Mouse (Mus musculus) hindbrain, embryonic 11.5 days (tissue): Measurements from ENCODE around the gene Rab14. TPM values are rescaled to one million over a fixed set of nuclear protein-coding genes. Genes with fewer than 3 reads are reported as not detected.

Source experiments
- ATAC-seq: fragments of 200-750 bp; cut with Nextera tagmentation; 2 replicates; pipeline ENCODE4 v1.8.0; 2017; ENCODE audit warnings: mild to moderate bottlenecking, moderate TSS enrichment, moderate library complexity; ENCODE audit not compliant: low FRiP score
- DNase-seq: peaks from one replicate; pipeline ENCODE4 v3.0.0-alpha.2; 2015; ENCODE audit warnings: low spot score
- H3K27ac ChIP-seq: fragments of 300-500 bp; sonication (generic); 2 replicates; pipeline ENCODE4 v1.5.1; 2014; ENCODE audit warnings: mild to moderate bottlenecking, low read depth, low read length
- H3K27me3 ChIP-seq: fragments of 300-500 bp; sonication (generic); 2 replicates; pipeline ENCODE4 v1.6.1; 2014; ENCODE audit warnings: mild to moderate bottlenecking, low read length, moderate library complexity, mixed read lengths; ENCODE audit not compliant: control insufficient read depth, insufficient read depth
- H3K36me3 ChIP-seq: fragments of 300-500 bp; sonication (generic); 2 replicates; pipeline ENCODE4 v1.6.1; 2014; ENCODE audit warnings: mild to moderate bottlenecking, low read length, moderate library complexity, mixed read lengths; ENCODE audit not compliant: control insufficient read depth, insufficient read depth
- H3K4me1 ChIP-seq: fragments of 300-500 bp; sonication (generic); replicated peaks from 2 replicates; pipeline ENCODE4 v1.6.1; 2014; ENCODE audit warnings: low read length, mixed read lengths; ENCODE audit not compliant: control insufficient read depth, insufficient read depth
- H3K4me2 ChIP-seq: fragments of 300-500 bp; sonication (generic); replicated peaks from 2 replicates; pipeline ENCODE4 v1.6.1; 2014; ENCODE audit warnings: mild to moderate bottlenecking, low read depth, low read length
- H3K4me3 ChIP-seq: fragments of 300-500 bp; sonication (generic); 2 replicates; pipeline ENCODE4 v1.5.1; 2014; ENCODE audit warnings: low read depth, low read length
- H3K9ac ChIP-seq: fragments of 300-500 bp; sonication (generic); 2 replicates; pipeline ENCODE4 v1.6.1; 2014; ENCODE audit warnings: low read depth, low read length
- H3K9me3 ChIP-seq: fragments of 300-500 bp; sonication (generic); 2 replicates; pipeline ENCODE4 v1.6.1; 2016; ENCODE audit warnings: low read length; ENCODE audit not compliant: control insufficient read depth
- WGBS: fragments of 180-500 bp; shearing (Covaris S2); extraction: QIAGEN DNeasy Blood & Tissue Kit; methylation state at CpG from one replicate; pipeline ENCODE4 v1.1.7; 2014; 5-methylcytosine and 5-hydroxymethylcytosine counted together
- polyA plus RNA-seq: library from polyadenylated mRNA; unstranded; fragments of >200 nt; fragmentation: Nextera tagmentation; extraction: Ambion mirVana; gene quantifications from 2 replicates; pipeline ENCODE4 v1.2.1, GENCODE M21; 2014

Rab14 gene
- polyA plus RNA-seq, 1 experiment from 2014 or later, result 327 TPM

GRCm38 (mm10) chr2:35208931-35209665, 8.2 kb upstream of the Rab14 start:
- Histone ChIP-seq H3K4me1 (no peaks in the 10 kb centered on the region), H3K27me3 (no peaks in the 10 kb centered on the region), H3K9me3 (no peaks in the 10 kb centered on the region), H3K4me3 (no peak overlapping the region), H3K9ac (no peak overlapping the region), H3K27ac (no peak overlapping the region), H3K4me2 (no peak overlapping the region), H3K36me3 (no peaks in the 10 kb centered on the region)
- WGBS, result 78% methylated on average over 8 of the region's 8 CpGs
- no peak for ATAC-seq
- no peak for DNase-seq

- ATAC-seq (no peak), DNase-seq (no peak)
- no peaks in the 10 kb centered on the region for H3K4me1 ChIP-seq
- no peak overlapping the region for H3K4me2 ChIP-seq
- WGBS, result 89% methylated on average over 3 of the region's 3 CpGs
- H3K27me3 ChIP-seq, result no peaks in the 10 kb centered on the region
- H3K36me3 ChIP-seq, result no peaks in the 10 kb centered on the region
- H3K4me3 ChIP-seq, result no peak overlapping the region
- no peak overlapping the region for H3K27ac ChIP-seq
- no peak overlapping the region for H3K9ac ChIP-seq
- H3K9me3 ChIP-seq, result no peaks in the 10 kb centered on the region
These were observed 7.1 kb upstream of the Rab14 start for GRCm38 (mm10) chr2:35208054-35208453.

- no peak overlapping the region for H3K27ac ChIP-seq
- no peak overlapping the region for H3K9ac ChIP-seq
- ATAC-seq (no peak), DNase-seq (no peak)
- no peaks in the 10 kb centered on the region for H3K27me3 ChIP-seq
- H3K4me2 ChIP-seq, result no peak overlapping the region
- no peaks in the 10 kb centered on the region for H3K9me3 ChIP-seq
- H3K4me1 ChIP-seq, result no peaks in the 10 kb centered on the region
- H3K4me3 ChIP-seq, result no peak overlapping the region
- WGBS, result 88% methylated on average over 3 of the region's 3 CpGs
- no peaks in the 10 kb centered on the region for H3K36me3 ChIP-seq
These were observed 5.8 kb upstream of the Rab14 start for GRCm38 (mm10) chr2:35206761-35207160.

- Histone ChIP-seq H3K9ac (no peak overlapping the region), H3K27me3 (no peaks in the 10 kb centered on the region), H3K27ac (no peak overlapping the region), H3K4me1 (peaks cover 3% of the 10 kb centered on the region; the same call in 1 of the 2 replicates), H3K9me3 (no peaks in the 10 kb centered on the region), H3K4me3 (no peak overlapping the region), H3K36me3 (no peaks in the 10 kb centered on the region), H3K4me2 (no peak overlapping the region)
- ATAC-seq, result no peak
- DNase-seq, result no peak
These were observed 2.8 kb upstream of the Rab14 start for GRCm38 (mm10) chr2:35203729-35204128.

- Histone ChIP-seq H3K4me1 (peaks cover 3% of the 10 kb centered on the region; the same call in 1 of the 2 replicates), H3K36me3 (0 out of 2 replicates have a peak, but pooled peaks cover 3% of the 10 kb centered on the region), H3K9me3 (no peaks in the 10 kb centered on the region), H3K4me3 (peak overlapping the region; percentile 100), H3K4me2 (peak overlapping the region; percentile 76), H3K27ac (peak overlapping the region; percentile 98), H3K9ac (peak overlapping the region; percentile 100), H3K27me3 (no peaks in the 10 kb centered on the region)
- peak; percentile 81 for ATAC-seq
- DNase-seq, result peak; percentile 53
- under 1% methylated on average over 75 of the region's 90 CpGs for WGBS
These were observed 686 bp downstream of the Rab14 start for GRCm38 (mm10) chr2:35199971-35200897.

GRCm38 (mm10) chr2:35199541-35199940, 1.4 kb downstream of the Rab14 start:
- peaks cover 3% of the 10 kb centered on the region; the same call in 1 of the 2 replicates for H3K4me1 ChIP-seq
- H3K9me3 ChIP-seq, result no peaks in the 10 kb centered on the region
- 28% methylated on average over 5 of the region's 5 CpGs for WGBS
- H3K9ac ChIP-seq, result peak overlapping the region; percentile 100
- H3K4me2 ChIP-seq, result peak overlapping the region; percentile 76
- peak overlapping the region; percentile 100 for H3K4me3 ChIP-seq
- ATAC-seq, result no peak
- no peaks in the 10 kb centered on the region for H3K27me3 ChIP-seq
- H3K36me3 ChIP-seq, result 0 out of 2 replicates have a peak, but pooled peaks cover 3% of the 10 kb centered on the region
- no peak for DNase-seq
- no peak overlapping the region for H3K27ac ChIP-seq

GRCm38 (mm10) chr2:35195626-35196544, 5.0 kb downstream of the Rab14 start:
- no peak overlapping the region for H3K4me3 ChIP-seq
- 0 out of 2 replicates have a peak, but pooled peaks cover 3% of the 10 kb centered on the region for H3K36me3 ChIP-seq
- no peaks in the 10 kb centered on the region for H3K27me3 ChIP-seq
- DNase-seq (no peak), ATAC-seq (no peak)
- no peaks in the 10 kb centered on the region for H3K9me3 ChIP-seq
- no peak overlapping the region for H3K4me2 ChIP-seq
- 94% methylated on average over 6 of the region's 6 CpGs for WGBS
- peaks cover 3% of the 10 kb centered on the region; the same call in 1 of the 2 replicates for H3K4me1 ChIP-seq
- no peak overlapping the region for H3K9ac ChIP-seq
- H3K27ac ChIP-seq, result no peak overlapping the region

GRCm38 (mm10) chr2:35193976-35194375, 6.9 kb downstream of the Rab14 start:
- no peak overlapping the region for H3K4me3 ChIP-seq
- WGBS, result 83% methylated on average over 1 of the region's 1 CpGs
- no peaks in the 10 kb centered on the region for H3K27me3 ChIP-seq
- H3K9ac ChIP-seq, result no peak overlapping the region
- H3K4me1 ChIP-seq, result no peaks in the 10 kb centered on the region
- H3K36me3 ChIP-seq, result 0 out of 2 replicates have a peak, but pooled peaks cover 3% of the 10 kb centered on the region
- no peak overlapping the region for H3K27ac ChIP-seq
- no peaks in the 10 kb centered on the region for H3K9me3 ChIP-seq
- ATAC-seq, result no peak
- no peak for DNase-seq
- no peak overlapping the region for H3K4me2 ChIP-seq
